Mouse (Mus musculus) hindbrain, postnatal 0 days (tissue): ENCODE measurements around the gene Btbd11. TPM values are rescaled to one million over a fixed set of nuclear protein-coding genes. Genes with fewer than 3 reads are reported as not detected.

Experiments
- ATAC-seq: fragments of 200-750 bp; cut with Nextera tagmentation; 2 replicates; pipeline ENCODE4 v1.8.0; 2017; ENCODE audit warnings: mild to moderate bottlenecking, moderate TSS enrichment, moderate library complexity
- DNase-seq: peaks from one replicate; pipeline ENCODE4 v3.0.0-alpha.2; 2015; ENCODE audit warnings: low spot score
- H3K27ac ChIP-seq: fragments of 300-500 bp; sonication (generic); 2 replicates; pipeline ENCODE4 v1.5.1; 2014; ENCODE audit warnings: mild to moderate bottlenecking
- H3K27me3 ChIP-seq: fragments of 300-500 bp; sonication (generic); 2 replicates; pipeline ENCODE4 v1.6.1; 2014; ENCODE audit warnings: low read length, mixed read lengths; ENCODE audit not compliant: insufficient read depth
- H3K36me3 ChIP-seq: fragments of 300-500 bp; sonication (generic); 2 replicates; pipeline ENCODE4 v1.6.1; 2014; ENCODE audit warnings: low read length, mixed read lengths; ENCODE audit not compliant: insufficient read depth
- H3K4me1 ChIP-seq: fragments of 300-500 bp; sonication (generic); 2 replicates; pipeline ENCODE4 v1.6.1; 2014; ENCODE audit warnings: antibody characterized with exemption, low read length, mixed read lengths; ENCODE audit not compliant: insufficient read depth
- H3K4me2 ChIP-seq: fragments of 300-500 bp; sonication (generic); 2 replicates; pipeline ENCODE4 v1.6.1; 2014; ENCODE audit warnings: low read depth, mild to moderate bottlenecking, low read length, moderate library complexity, mixed read lengths
- H3K4me3 ChIP-seq: fragments of 300-500 bp; sonication (generic); 2 replicates; pipeline ENCODE4 v1.5.1; 2014; ENCODE audit warnings: low read length
- H3K9ac ChIP-seq: fragments of 300-500 bp; sonication (generic); replicated peaks from 2 replicates; pipeline ENCODE4 v1.6.1; 2014; ENCODE audit warnings: mild to moderate bottlenecking, low read length, moderate library complexity, mixed read lengths
- H3K9me3 ChIP-seq: fragments of 300-500 bp; sonication (generic); 2 replicates; pipeline ENCODE4 v1.6.1; 2016; ENCODE audit warnings: low read length, mixed read lengths
- CTCF ChIP-seq: IDR thresholded peaks from 2 replicates; pipeline ENCODE4 v1.5.1; 2016; ENCODE audit warnings: antibody characterized with exemption, control low read depth, low read depth
- WGBS: fragments of 180-500 bp; shearing (Covaris S2); extraction: QIAGEN DNeasy Blood & Tissue Kit; methylation state at CpG from one replicate; pipeline ENCODE4 v1.1.7; 2014; 5-methylcytosine and 5-hydroxymethylcytosine counted together
- polyA plus RNA-seq: library from polyadenylated mRNA; unstranded; fragments of >200 nt; fragmentation: Nextera tagmentation; extraction: Ambion mirVana; gene quantifications from 2 replicates; pipeline ENCODE4 v1.2.1, GENCODE M21; 2015
- total RNA-seq: library from RNA; depleted of rRNA; stranded (reverse); fragments of >200 nt; gene quantifications from 2 replicates; pipeline ENCODE4 v1.2.3, GENCODE M21; 2014

Gene Btbd11
- total and polyA plus RNA-seq, 2 experiments from 2014 or later: 21.2 to 72.9 TPM

DNA sequence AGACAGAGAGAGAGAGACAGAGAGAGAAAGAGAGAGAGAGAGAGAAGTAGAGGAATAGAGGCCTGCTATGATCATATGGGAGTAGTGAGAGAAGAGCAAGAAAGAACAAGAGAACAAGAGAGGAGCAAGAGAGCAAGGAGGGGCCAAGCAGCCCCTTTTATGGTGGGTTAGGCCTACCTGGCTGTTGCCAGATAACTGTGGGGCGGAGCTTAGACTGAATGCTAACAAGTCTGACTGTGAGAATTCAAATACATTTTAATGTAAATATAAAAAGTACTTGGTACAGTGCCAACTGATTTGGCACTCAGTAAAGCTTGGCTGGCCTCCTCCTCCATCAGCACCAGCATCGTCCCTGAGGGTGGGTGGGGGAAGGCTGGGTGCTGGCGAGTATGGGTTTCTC is 154.9 kb downstream of the Btbd11 start:
- TF ChIP-seq CTCF: no peak
- H3K9me3 ChIP-seq: no peaks in the 10 kb centered on the region
- no peak overlapping the region for H3K4me2 ChIP-seq
- no peaks in the 10 kb centered on the region for H3K27me3 ChIP-seq
- no peak for ATAC-seq
- no peak overlapping the region for H3K27ac ChIP-seq
- no peaks in the 10 kb centered on the region for H3K36me3 ChIP-seq
- 72% methylated on average over 3 of the region's 3 CpGs for WGBS
- no peak overlapping the region for H3K9ac ChIP-seq
- DNase-seq: no peak
- H3K4me1 ChIP-seq: peaks cover 7% of the 10 kb centered on the region; the same call in 1 of the 2 replicates
- H3K4me3 ChIP-seq: no peak overlapping the region

- no peaks in the 10 kb centered on the region for H3K36me3 ChIP-seq
- H3K9ac ChIP-seq: no peak overlapping the region
- no peak for TF ChIP-seq CTCF
- no peak overlapping the region for H3K4me3 ChIP-seq
- no peak overlapping the region for H3K27ac ChIP-seq
- no peak overlapping the region for H3K4me2 ChIP-seq
- peaks cover 7% of the 10 kb centered on the region; the same call in 1 of the 2 replicates for H3K4me1 ChIP-seq
- ATAC-seq: no peak
- DNase-seq: no peak
- H3K27me3 ChIP-seq: no peaks in the 10 kb centered on the region
- H3K9me3 ChIP-seq: no peaks in the 10 kb centered on the region
- 93% methylated on average over 14 of the region's 14 CpGs for WGBS
Observed at GRCm38 (mm10) chr10:85541892-85542630, 155.4 kb downstream of the Btbd11 start.

DNA sequence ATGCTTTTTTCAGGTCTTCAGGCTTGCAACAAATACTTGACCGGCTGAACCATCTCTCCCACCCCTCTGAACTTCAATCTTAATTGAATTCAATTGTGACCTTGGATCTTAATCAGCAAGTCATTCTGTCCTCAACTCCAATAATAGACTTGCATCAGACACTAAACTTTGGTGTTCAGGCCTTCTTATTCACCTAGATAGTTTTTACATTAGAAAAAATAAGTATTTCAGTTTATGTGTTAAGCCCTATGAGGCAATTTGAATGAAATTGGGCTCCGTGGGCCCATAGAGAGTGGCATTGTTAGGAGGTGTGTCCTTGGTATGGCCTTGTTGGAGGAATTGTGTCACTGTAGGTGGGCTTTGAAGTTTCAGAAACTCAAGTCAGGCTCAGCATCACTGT is 156.7 kb downstream of the Btbd11 start:
- DNase-seq (no peak), ATAC-seq (no peak)
- H3K9ac ChIP-seq: no peak overlapping the region
- H3K4me1 ChIP-seq: peaks cover 7% of the 10 kb centered on the region; the same call in 1 of the 2 replicates
- no peaks in the 10 kb centered on the region for H3K36me3 ChIP-seq
- TF ChIP-seq CTCF: no peak
- no peak overlapping the region for H3K4me2 ChIP-seq
- H3K9me3 ChIP-seq: no peaks in the 10 kb centered on the region
- no peaks in the 10 kb centered on the region for H3K27me3 ChIP-seq
- WGBS: 90% methylated on average over 2 of the region's 2 CpGs
- H3K4me3 ChIP-seq: no peak overlapping the region
- H3K27ac ChIP-seq: no peak overlapping the region

DNA sequence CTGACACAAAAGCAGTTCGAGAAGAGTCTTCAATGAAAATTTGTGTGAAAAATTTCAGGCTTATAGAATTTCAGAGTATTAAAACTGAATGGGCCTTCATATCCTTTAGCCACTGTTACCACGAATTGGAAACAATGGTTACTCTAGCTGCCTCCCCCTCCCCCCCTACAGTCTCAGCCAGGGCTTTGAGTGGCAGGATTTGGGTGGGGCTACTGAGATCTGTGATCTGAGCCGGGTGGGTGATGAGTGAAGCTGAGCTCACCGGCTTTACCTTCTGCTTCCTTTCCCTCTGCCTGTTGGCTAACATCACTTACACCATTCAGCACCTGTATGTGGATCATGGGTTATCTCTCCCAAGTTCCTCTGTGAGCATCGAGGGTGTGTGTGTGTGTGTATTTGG is 158.4 kb downstream of the Btbd11 start:
- no peak overlapping the region for H3K9ac ChIP-seq
- TF ChIP-seq CTCF: no peak
- no peaks in the 10 kb centered on the region for H3K36me3 ChIP-seq
- DNase-seq: no peak
- peaks cover under 1% of the 10 kb centered on the region; the same call in 1 of the 2 replicates for H3K4me1 ChIP-seq
- H3K4me2 ChIP-seq: no peak overlapping the region
- no peaks in the 10 kb centered on the region for H3K9me3 ChIP-seq
- H3K27ac ChIP-seq: no peak overlapping the region
- WGBS: 47% methylated on average over 5 of the region's 5 CpGs
- no peak overlapping the region for H3K4me3 ChIP-seq
- no peaks in the 10 kb centered on the region for H3K27me3 ChIP-seq
- ATAC-seq: no peak

DNA sequence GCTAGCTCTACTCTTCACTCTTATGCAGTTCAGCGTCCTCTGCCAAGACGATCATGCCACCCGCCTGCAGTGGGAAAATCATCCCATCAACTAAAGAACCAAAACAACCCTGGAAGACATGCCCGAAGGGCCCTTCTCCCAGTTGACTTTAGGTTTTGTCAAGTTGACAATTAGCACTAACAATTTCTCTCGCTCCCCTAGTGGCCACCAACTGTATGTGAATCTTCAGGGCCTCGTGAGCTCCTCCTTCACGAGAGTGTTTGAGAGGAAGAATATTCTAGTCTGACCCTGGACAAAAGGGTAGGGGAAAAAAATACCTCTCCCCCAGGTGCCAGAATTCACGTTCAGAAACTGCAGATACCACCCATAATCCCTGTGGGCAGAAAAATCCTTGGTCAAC is 168.6 kb downstream of the Btbd11 start:
- Histone ChIP-seq H3K27me3 (no peaks in the 10 kb centered on the region), H3K9me3 (no peaks in the 10 kb centered on the region), H3K9ac (no peak overlapping the region), H3K27ac (no peak overlapping the region), H3K4me1 (no peaks in the 10 kb centered on the region), H3K4me2 (no peak overlapping the region), H3K4me3 (no peak overlapping the region), H3K36me3 (no peaks in the 10 kb centered on the region)
- TF ChIP-seq CTCF: peak; percentile 64
- DNase-seq (peak; percentile 29), ATAC-seq (no peak)
- 56% methylated on average over 8 of the region's 8 CpGs for WGBS

DNA sequence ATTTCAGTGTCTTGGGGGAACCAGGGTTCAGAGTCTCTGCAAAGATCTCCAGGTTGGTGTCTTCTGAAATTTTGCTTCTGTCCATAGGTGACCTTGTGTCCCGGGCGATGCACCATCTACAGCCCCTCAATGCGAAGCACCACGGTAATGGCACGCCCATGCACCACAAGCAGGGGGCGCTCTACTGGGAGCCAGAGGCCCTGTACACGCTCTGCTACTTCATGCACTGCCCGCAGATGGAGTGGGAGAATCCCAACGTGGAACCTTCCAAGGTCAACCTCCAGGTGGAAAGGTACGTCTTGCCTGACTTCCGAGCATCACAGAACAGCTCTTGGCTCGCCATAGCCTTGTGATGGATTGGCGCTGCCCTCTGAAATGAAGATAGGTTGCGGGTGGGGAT is 174.8 kb downstream of the Btbd11 start:
- no peak for ATAC-seq
- Histone ChIP-seq H3K4me2 (no peak overlapping the region), H3K27ac (no peak overlapping the region), H3K27me3 (no peaks in the 10 kb centered on the region), H3K9me3 (no peaks in the 10 kb centered on the region), H3K4me3 (no peak overlapping the region), H3K36me3 (no peaks in the 10 kb centered on the region), H3K9ac (no peak overlapping the region), H3K4me1 (no peaks in the 10 kb centered on the region)
- no peak; the same call in 1 of the 2 replicates for TF ChIP-seq CTCF
- DNase-seq: no peak
- 93% methylated on average over 14 of the region's 14 CpGs for WGBS

DNA sequence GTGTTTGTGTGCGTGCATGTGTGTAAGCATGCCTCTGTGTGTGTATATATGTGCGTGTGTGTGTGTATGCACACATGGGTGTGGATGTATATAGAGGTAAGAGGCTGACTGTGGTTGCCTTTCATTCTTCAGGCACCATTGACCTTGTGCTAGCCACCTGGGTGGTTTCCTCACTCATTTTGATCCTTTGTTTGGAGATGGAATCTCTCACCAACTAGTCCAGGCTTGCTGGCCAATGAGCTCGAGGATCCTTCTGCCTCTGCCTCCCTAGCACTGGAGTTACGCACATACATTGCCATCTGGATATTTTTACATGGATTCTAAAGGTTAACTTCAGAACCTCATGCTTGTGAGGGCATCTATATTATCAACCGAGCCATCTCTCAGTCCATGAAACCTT is 184.8 kb downstream of the Btbd11 start:
- no peak overlapping the region for H3K9ac ChIP-seq
- H3K27ac ChIP-seq: no peak overlapping the region
- no peaks in the 10 kb centered on the region for H3K4me1 ChIP-seq
- no peaks in the 10 kb centered on the region for H3K27me3 ChIP-seq
- 93% methylated on average over 5 of the region's 5 CpGs for WGBS
- no peak overlapping the region for H3K4me3 ChIP-seq
- no peak overlapping the region for H3K4me2 ChIP-seq
- no peak for DNase-seq
- TF ChIP-seq CTCF: no peak
- no peaks in the 10 kb centered on the region for H3K36me3 ChIP-seq
- no peaks in the 10 kb centered on the region for H3K9me3 ChIP-seq
- no peak for ATAC-seq
